Mouse (Mus musculus): ENCODE results near the gene Abtb2. TPM values are rescaled to one million over a fixed set of nuclear protein-coding genes. Genes with fewer than 3 reads are reported as not detected.

The Abtb2 gene
- polyA plus RNA-seq, 1 experiment: 4.2 TPM

GRCm38 (mm10) chr2:103566713-103567521, 807 bp downstream of the Abtb2 start:
- TF ChIP-seq EP300 (IDR thresholded peaks at IDR 0.05; ENCODE audit: insufficient read depth, low read depth, low read length): no peak
- no peak for TF ChIP-seq POLR2A (IDR thresholded peaks at IDR 0.05; ENCODE audit: insufficient read depth, low read length)
- TF ChIP-seq CTCF (IDR thresholded peaks at IDR 0.05; ENCODE audit: low read depth, low read length): no peak
- peak overlapping the region; percentile 84 for H3K4me3 ChIP-seq (ENCODE audit: low read depth, low read length)
- H3K9me3 ChIP-seq (replicated peaks; ENCODE audit: control insufficient read depth, insufficient read depth, low read length, poor library complexity, severe bottlenecking): no peaks in the 10 kb centered on the region
- H3K27ac ChIP-seq (ENCODE audit: insufficient read depth, low read length): no peak overlapping the region
- H3K36me3 ChIP-seq (ENCODE audit: control insufficient read depth, insufficient read depth, low read length, poor library complexity, severe bottlenecking): no peaks in the 10 kb centered on the region
- H3K9ac ChIP-seq (ENCODE audit: low read depth, poor library complexity, severe bottlenecking): peak overlapping the region; percentile 62
- peaks cover 1% of the 10 kb centered on the region; the same call in 1 of the 2 replicates for H3K27me3 ChIP-seq (ENCODE audit: control insufficient read depth, insufficient read depth, low read length, poor library complexity, severe bottlenecking)
- H3K4me1 ChIP-seq (ENCODE audit: control insufficient read depth, insufficient read depth, low read length): no peaks in the 10 kb centered on the region

- Histone ChIP-seq H3K27ac (ENCODE audit: insufficient read depth, low read length) (no peak overlapping the region), H3K4me1 (ENCODE audit: control insufficient read depth, insufficient read depth, low read length) (no peaks in the 10 kb centered on the region), H3K36me3 (ENCODE audit: control insufficient read depth, insufficient read depth, low read length, poor library complexity, severe bottlenecking) (no peaks in the 10 kb centered on the region), H3K4me3 (ENCODE audit: low read depth, low read length) (no peak overlapping the region), H3K9ac (ENCODE audit: low read depth, poor library complexity, severe bottlenecking) (no peak overlapping the region), H3K27me3 (ENCODE audit: control insufficient read depth, insufficient read depth, low read length, poor library complexity, severe bottlenecking) (peaks cover 4% of the 10 kb centered on the region), H3K9me3 (replicated peaks; ENCODE audit: control insufficient read depth, insufficient read depth, low read length, poor library complexity, severe bottlenecking) (no peaks in the 10 kb centered on the region)
- TF ChIP-seq CTCF (IDR thresholded peaks at IDR 0.05; ENCODE audit: low read depth, low read length) (no peak), POLR2A (IDR thresholded peaks at IDR 0.05; ENCODE audit: insufficient read depth, low read length) (no peak)
Measured at GRCm38 (mm10) chr2:103568161-103568560, 2.1 kb downstream of the Abtb2 start.

- H3K36me3 ChIP-seq (ENCODE audit: control insufficient read depth, insufficient read depth, low read length, poor library complexity, severe bottlenecking): no peaks in the 10 kb centered on the region
- no peak overlapping the region for H3K27ac ChIP-seq (ENCODE audit: insufficient read depth, low read length)
- H3K9me3 ChIP-seq (replicated peaks; ENCODE audit: control insufficient read depth, insufficient read depth, low read length, poor library complexity, severe bottlenecking): no peaks in the 10 kb centered on the region
- no peak for TF ChIP-seq EP300 (IDR thresholded peaks at IDR 0.05; ENCODE audit: insufficient read depth, low read depth, low read length)
- no peak for TF ChIP-seq POLR2A (IDR thresholded peaks at IDR 0.05; ENCODE audit: insufficient read depth, low read length)
- no peak for TF ChIP-seq CTCF (IDR thresholded peaks at IDR 0.05; ENCODE audit: low read depth, low read length)
- H3K4me3 ChIP-seq (ENCODE audit: low read depth, low read length): no peak overlapping the region
- H3K9ac ChIP-seq (ENCODE audit: low read depth, poor library complexity, severe bottlenecking): no peak overlapping the region
- no peaks in the 10 kb centered on the region for H3K4me1 ChIP-seq (ENCODE audit: control insufficient read depth, insufficient read depth, low read length)
- peaks cover 4% of the 10 kb centered on the region for H3K27me3 ChIP-seq (ENCODE audit: control insufficient read depth, insufficient read depth, low read length, poor library complexity, severe bottlenecking)
Measured at GRCm38 (mm10) chr2:103569716-103570115, 3.6 kb downstream of the Abtb2 start.

DNA sequence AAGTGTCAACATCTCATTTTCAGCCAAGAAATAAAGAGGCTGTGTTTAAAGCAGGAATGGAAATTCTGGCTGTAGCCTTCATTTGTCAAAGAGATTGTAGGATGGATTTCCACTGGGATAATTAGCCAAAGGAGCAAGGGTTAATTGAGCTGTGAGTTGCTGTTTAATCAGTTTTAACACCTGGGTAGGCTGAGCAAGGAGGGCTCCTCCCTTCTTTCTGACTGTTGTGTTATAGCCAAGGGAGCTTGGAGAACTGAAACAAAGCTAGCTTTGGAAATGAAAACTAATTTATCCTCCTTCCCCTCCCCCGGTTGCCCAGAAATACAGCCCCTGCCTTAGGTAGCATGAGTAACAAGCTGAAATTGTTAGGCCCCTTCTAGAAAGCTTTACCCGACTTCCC, 6.2 kb downstream of the Abtb2 start:
- Histone ChIP-seq H3K4me1 (ENCODE audit: control insufficient read depth, insufficient read depth, low read length) (no peaks in the 10 kb centered on the region), H3K4me3 (ENCODE audit: low read depth, low read length) (no peak overlapping the region), H3K27ac (ENCODE audit: insufficient read depth, low read length) (no peak overlapping the region), H3K36me3 (ENCODE audit: control insufficient read depth, insufficient read depth, low read length, poor library complexity, severe bottlenecking) (no peaks in the 10 kb centered on the region), H3K9ac (ENCODE audit: low read depth, poor library complexity, severe bottlenecking) (no peak overlapping the region), H3K9me3 (replicated peaks; ENCODE audit: control insufficient read depth, insufficient read depth, low read length, poor library complexity, severe bottlenecking) (no peaks in the 10 kb centered on the region), H3K27me3 (ENCODE audit: control insufficient read depth, insufficient read depth, low read length, poor library complexity, severe bottlenecking) (peaks cover 4% of the 10 kb centered on the region)
- no peak for TF ChIP-seq EP300 (IDR thresholded peaks at IDR 0.05; ENCODE audit: insufficient read depth, low read depth, low read length)
- no peak for TF ChIP-seq POLR2A (IDR thresholded peaks at IDR 0.05; ENCODE audit: insufficient read depth, low read length)
- no peak for TF ChIP-seq CTCF (IDR thresholded peaks at IDR 0.05; ENCODE audit: low read depth, low read length)

- TF ChIP-seq CTCF (IDR thresholded peaks at IDR 0.05; ENCODE audit: low read depth, low read length) (no peak), EP300 (IDR thresholded peaks at IDR 0.05; ENCODE audit: insufficient read depth, low read depth, low read length) (no peak), POLR2A (IDR thresholded peaks at IDR 0.05; ENCODE audit: insufficient read depth, low read length) (no peak)
- Histone ChIP-seq H3K4me1 (ENCODE audit: control insufficient read depth, insufficient read depth, low read length) (no peaks in the 10 kb centered on the region), H3K9me3 (replicated peaks; ENCODE audit: control insufficient read depth, insufficient read depth, low read length, poor library complexity, severe bottlenecking) (no peaks in the 10 kb centered on the region), H3K36me3 (ENCODE audit: control insufficient read depth, insufficient read depth, low read length, poor library complexity, severe bottlenecking) (no peaks in the 10 kb centered on the region), H3K9ac (ENCODE audit: low read depth, poor library complexity, severe bottlenecking) (no peak overlapping the region), H3K4me3 (ENCODE audit: low read depth, low read length) (no peak overlapping the region), H3K27me3 (ENCODE audit: control insufficient read depth, insufficient read depth, low read length, poor library complexity, severe bottlenecking) (peaks cover 2% of the 10 kb centered on the region; the same call in 1 of the 2 replicates), H3K27ac (ENCODE audit: insufficient read depth, low read length) (no peak overlapping the region)
Measured at GRCm38 (mm10) chr2:103576371-103576770, 10.3 kb downstream of the Abtb2 start.
